Mouse (Mus musculus): ENCODE data around the gene Kif1bp. TPM values are rescaled to one million over a fixed set of nuclear protein-coding genes. Genes with fewer than 3 reads are reported as not detected.

Kif1bp gene
- total RNA-seq, 2 experiments from 2014 or later, result 38.9 to 41.4 TPM

Other genes with a start within 250 kb of the Kif1bp start
- gene Hk1, start 198.5 kb downstream of the Kif1bp start, total RNA-seq (2021), result 100 to 1,000 TPM; 120 to 132 TPM
- gene Hkdc1, start 156.0 kb downstream of the Kif1bp start, total RNA-seq (2021), result not detected
- under 1 TPM; 0.32 to 0.33 TPM for gene 4930507D05Rik, start 129.0 kb downstream of the Kif1bp start, total RNA-seq (2021)
- 10 to 100 TPM; 30.4 to 35.6 TPM for gene Supv3l1, start 128.7 kb downstream of the Kif1bp start, total RNA-seq (2021)
- 10 to 100 TPM; 45.2 to 45.5 TPM for gene Vps26a, start 91.7 kb downstream of the Kif1bp start, total RNA-seq (2021)
- gene Srgn, start 51.0 kb downstream of the Kif1bp start, total RNA-seq (2021), result 10 to 100 TPM; 41.0 to 41.1 TPM
- 10 to 100 TPM; 24.8 to 30.5 TPM for gene Ddx21, start 23.8 kb upstream of the Kif1bp start, total RNA-seq (2021)
- gene Ddx50, start 72.8 kb upstream of the Kif1bp start, total RNA-seq (2021), result 10 to 100 TPM; 55.8 to 58.4 TPM
- 1 to 10 TPM; 1.2 to 1.5 TPM for gene Stox1, start 147.7 kb upstream of the Kif1bp start, total RNA-seq (2021)
- 10 to 100 TPM; 56.3 to 58.7 TPM for gene Ccar1, start 213.8 kb upstream of the Kif1bp start, total RNA-seq (2021)